Mouse (Mus musculus) heart, postnatal 0 days (tissue): ENCODE measurements around the gene Zw10.

Experiments
- CTCF ChIP-seq: IDR thresholded peaks from 2 replicates; pipeline ENCODE4 v1.5.1; 2016; ENCODE audit warnings: antibody characterized with exemption, control low read depth, low read depth
- EP300 ChIP-seq: IDR thresholded peaks from 2 replicates; pipeline ENCODE4 v1.6.1; 2016; ENCODE audit warnings: antibody characterized with exemption, low read depth

- TF ChIP-seq EP300 (no peak), CTCF (no peak)
Observed at GRCm38 (mm10) chr9:49109101-49109500, 53.7 kb downstream of the Zw10 start.
